Mouse (Mus musculus) mouse embryonic stem cell (cell line): ENCODE results near the gene Arhgef7.

ENCODE experiments used
- in situ Hi-C, 2 experiments: fragments of 300-500 bp; cut with MboI; formaldehyde crosslinking; loops; 1 replicate in 1 of 2; 3 replicates in 1 of 2; pipeline ENCODE4 v1.14.3; 2019 to 2020; ENCODE audit warnings: low sequenced_read_pairs in 2 of 2, low pct_unique_long_range_greater_than_20kb in 1 of 2, mixed read lengths in 1 of 2; ENCODE audit not compliant: unreplicated experiment in 1 of 2

The Arhgef7 gene

GRCm38 (mm10) chr8:11779844-11780634, 52.5 kb downstream of the Arhgef7 start:
- in situ Hi-C loops: no loop called here

DNA sequence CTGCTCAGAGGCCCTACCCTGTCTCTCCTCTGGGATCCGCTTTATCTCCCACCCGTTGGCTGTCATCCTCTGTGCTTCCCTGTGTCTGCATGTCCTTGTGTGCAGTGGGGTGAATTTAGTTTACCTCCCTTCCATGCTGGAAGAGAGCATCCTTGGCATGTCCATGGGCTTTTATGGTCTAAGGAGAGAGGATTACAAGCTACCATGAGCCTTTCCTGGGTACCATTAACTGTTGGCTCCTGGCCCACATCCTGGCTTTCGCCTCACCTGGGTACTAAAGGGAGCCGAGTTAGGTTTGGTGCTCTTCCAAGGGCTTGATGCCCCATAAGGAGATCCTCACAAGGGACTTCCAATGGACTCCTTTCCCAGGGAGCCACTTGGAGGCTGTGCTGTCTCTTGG, 53.1 kb downstream of the Arhgef7 start:
- in situ Hi-C loops: no loop called here

DNA sequence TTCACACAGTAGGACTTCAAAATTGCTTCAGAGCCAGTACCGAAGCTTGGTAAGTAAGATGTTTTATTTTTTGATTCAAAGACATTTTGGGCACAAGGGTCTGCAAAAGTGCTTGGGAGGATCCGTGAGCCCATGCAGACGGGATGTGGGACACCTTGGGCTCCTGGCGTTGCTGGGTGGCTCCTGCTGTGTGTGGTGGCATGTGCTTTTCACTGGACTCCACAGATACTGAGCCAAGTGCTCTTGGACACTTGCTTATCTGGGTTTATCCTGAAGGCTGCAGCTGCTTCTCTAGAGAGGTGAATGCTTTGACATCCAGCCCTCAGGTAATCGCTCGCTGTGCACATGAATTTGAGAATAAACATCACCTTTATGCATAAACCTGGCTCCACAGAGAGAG, 55.1 kb downstream of the Arhgef7 start:
- in situ Hi-C loops: no loop called here

DNA sequence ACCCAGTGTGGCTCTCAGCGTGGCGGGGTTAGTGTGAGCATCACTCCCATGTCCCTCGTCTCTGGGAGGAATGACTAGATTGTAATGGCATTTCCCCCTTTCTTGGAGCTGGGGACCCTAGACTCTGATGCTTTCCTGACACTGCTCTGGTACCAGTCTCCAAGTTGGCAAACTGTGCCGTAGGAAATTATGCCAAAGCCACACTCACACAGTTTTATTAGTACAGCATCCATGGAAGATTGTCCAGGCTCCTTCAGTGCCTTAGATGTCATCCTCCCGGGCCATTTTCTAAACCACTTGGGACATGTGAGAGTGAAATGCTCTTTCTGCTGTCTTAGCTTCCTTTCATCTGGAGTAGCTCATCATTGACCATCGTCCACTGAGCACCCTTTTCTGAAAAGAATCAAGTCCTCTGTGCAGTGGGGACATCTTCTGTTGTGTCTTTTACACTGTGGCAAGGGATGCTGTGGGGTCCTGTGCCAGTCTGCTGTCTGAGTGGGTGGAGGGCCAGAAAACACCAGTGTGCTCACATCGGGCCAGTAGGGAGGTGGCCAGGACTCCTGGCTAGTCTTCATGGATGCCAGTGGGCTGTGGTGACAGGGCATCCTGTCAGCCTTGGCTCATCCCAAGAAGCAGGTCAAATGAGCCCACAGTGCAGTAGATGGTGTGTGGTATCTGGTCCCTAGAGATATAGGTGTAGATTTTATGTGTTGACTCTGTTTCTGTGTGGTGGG, 56.5 kb downstream of the Arhgef7 start:
- in situ Hi-C loops: no loop called here

DNA sequence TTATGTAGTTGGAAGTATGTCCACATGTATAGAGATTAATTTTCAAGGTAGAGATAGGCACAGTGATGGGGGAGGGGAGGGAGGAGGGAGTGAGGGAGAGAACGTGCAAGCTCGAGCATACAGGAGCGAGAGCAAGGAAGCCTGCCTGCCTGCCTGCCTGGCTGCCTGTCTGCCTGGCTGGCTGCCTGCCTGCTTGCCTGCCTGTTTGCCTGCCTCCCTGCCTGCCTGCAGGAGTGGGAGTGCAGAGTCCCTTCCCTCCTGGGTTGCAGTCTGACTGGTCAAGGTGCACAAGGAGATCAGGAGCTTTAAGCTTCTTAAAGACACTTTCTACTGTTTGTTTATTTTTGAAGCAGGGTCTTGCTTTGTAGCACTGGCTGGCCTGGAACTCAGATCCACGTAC, 57.6 kb downstream of the Arhgef7 start:
- in situ Hi-C loops: no loop called here

GRCm38 (mm10) chr8:11785539-11786046, 58.1 kb downstream of the Arhgef7 start:
- in situ Hi-C loops: no loop called here

DNA sequence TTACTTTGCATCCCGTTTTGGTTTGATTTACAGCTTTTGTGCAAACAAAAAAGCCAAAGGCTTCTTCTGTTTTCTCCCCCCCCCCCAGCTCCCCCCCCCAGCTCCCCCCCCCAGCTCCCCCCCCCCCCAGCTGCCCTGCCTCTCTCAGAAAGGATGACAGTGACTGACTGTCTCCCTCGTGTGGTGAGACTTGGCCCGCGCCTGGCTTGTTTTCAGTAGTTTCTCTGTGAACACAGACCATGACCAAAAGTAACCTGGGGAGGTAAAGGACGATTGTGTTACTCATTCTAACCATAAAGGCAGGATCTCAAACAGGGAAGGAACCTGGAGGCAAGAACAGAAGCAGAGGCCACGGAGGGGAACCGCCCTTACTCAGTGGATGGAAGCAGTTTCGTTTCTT, 60.7 kb downstream of the Arhgef7 start:
- in situ Hi-C loops: no loop called here

GRCm38 (mm10) chr8:11789168-11789567, 61.6 kb downstream of the Arhgef7 start:
- in situ Hi-C loops: no loop called here

DNA sequence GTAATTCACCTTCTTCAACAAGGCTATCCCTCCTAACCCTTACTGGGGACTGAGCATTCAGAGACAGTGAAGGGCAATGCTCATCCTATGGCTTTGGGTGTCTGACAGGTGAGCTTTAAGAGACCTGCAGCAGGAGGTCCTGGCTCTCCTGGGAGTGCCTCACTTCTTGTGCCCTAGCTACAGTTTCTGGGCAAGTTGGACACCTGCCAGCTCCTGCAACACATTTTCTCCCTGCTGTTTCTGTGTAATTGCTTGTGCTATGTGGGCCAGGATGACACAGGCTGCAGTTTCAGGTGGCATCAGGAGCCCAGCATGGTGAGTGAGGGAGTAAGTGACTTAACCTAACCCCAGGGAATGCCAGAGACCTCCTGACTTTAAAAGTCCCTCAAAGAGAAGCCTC, 67.4 kb downstream of the Arhgef7 start:
- in situ Hi-C loops: no loop called here

- in situ Hi-C loops: no loop called here
Observed at GRCm38 (mm10) chr8:11797128-11797527, 69.6 kb downstream of the Arhgef7 start.

DNA sequence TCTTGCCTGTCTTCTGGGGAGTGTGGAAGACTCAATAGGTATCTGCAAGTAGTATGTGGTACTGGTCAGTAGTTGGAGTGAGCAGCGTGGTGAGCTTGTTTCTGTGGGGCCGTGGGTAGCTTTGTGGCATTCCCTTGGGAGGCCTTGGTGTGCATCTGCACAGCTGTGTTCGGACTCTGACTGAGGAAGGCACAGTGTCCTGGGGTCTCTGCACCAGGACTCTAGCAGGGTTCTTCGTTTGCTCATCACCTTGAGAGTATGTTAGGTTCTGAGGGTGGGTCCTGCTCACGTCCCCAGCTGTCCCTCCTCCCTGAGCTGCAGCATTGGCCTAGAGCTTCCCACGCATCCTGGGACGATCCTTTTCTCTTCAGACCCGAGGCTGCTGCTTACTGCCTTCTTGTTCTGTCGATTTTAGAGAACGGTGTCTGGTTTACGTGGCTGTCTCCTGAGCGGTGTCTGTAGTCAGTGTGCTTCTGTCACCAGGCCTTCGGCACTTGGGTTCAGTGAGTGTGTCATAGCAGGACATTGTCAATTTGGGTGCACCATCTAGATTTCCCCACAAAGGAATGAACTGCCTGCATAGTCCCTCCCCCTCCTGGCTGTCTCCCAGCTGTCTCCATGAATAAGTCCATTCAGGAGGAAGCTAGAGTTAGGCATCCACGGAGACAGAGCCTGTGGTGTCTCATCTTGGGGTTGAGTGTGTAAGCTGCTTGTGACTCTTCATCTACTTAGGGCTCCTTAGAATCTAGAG, 70.4 kb downstream of the Arhgef7 start:
- in situ Hi-C loops: no loop called here

- in situ Hi-C loops: no loop called here
Observed at GRCm38 (mm10) chr8:11798480-11798867, 71.0 kb downstream of the Arhgef7 start.

DNA sequence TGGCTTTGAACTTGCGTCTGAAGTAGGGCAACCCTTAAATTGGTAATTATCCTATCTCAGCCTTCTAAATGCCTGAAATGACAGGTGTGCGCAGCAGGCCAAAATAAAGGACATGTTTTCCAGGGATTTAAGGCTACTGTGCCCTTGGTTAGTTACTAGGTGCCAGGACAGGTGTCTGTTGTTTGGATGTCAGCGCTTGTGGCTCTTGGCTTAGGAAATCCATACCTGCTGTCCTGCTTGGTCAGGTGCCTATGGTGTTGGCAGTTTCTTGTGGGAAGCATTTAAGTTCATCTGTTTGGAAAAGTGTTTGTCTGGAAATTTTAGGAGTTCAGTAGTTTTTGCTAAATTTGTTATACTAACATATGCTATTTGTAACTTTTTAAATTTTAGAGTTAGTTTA, 71.6 kb downstream of the Arhgef7 start:
- in situ Hi-C loops: no loop called here

GRCm38 (mm10) chr8:11800481-11800880, 73.0 kb downstream of the Arhgef7 start:
- in situ Hi-C loops: no loop called here

DNA sequence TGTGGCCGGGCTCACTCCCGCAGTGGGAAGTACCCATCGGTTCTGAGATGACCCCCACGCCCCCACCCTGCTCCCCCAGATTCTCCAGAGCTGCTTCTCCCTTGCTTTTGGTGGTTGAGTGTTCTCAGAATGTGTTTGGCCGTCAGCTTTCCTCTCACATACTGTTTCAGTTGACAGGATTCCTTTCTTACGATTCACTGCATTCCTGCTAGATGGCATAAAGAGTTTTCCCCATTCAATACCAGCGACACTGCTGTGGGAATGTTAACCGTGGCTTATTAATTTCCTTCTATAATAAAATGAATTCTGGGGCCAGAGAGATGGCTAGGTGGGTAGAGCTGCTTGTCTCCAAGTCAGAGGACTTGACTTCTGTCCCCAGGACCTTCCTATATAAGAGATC, 74.0 kb downstream of the Arhgef7 start:
- in situ Hi-C loops: no loop called here

- in situ Hi-C loops: no loop called here
Observed at GRCm38 (mm10) chr8:11804914-11805313, 77.4 kb downstream of the Arhgef7 start.

DNA sequence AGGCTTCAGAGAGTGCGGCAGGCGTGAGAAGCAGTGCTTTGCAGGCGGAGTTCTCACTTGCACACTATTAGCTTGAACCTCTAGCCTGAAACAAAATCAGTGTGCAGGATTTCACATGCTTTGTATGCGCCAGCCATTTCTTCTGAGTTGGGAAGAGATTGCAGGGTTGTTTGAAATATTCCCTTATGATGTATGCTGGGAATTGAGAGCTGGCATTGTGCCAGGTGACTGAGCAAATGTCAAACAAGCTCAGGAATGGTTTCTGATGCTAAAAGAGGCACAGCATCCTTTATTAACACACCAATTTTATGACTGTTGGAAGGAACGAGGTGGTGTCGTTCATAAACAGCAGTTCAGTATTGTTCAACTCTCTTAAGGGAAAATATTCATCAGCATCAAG, 78.7 kb downstream of the Arhgef7 start:
- in situ Hi-C loops: no loop called here

DNA sequence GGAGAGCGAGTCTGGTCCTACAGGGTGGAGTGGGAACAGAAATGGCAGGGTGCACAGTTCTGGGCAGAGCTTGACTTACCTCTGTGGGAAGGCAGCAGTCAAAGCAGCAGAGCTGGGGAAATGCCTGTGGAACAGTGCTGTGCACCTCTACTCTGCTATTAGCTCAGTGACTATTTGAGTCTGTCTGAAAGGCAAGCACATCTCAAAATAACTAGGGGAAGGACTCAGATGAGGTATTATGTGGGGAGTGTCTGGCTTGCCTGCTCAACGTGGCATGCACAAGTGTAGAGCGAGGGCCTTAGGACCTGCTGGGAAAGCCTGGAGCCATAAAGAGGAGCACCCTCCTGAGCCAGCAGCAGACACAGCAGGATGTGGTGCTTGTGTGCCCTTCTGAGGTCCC, 79.8 kb downstream of the Arhgef7 start:
- in situ Hi-C loops: no loop called here

- in situ Hi-C loops: no loop called here
Observed at GRCm38 (mm10) chr8:11808047-11808446, 80.5 kb downstream of the Arhgef7 start.
